Comparison of ENCODE assay signal across 11 mouse cellular contexts in the genomic region with DNA sequence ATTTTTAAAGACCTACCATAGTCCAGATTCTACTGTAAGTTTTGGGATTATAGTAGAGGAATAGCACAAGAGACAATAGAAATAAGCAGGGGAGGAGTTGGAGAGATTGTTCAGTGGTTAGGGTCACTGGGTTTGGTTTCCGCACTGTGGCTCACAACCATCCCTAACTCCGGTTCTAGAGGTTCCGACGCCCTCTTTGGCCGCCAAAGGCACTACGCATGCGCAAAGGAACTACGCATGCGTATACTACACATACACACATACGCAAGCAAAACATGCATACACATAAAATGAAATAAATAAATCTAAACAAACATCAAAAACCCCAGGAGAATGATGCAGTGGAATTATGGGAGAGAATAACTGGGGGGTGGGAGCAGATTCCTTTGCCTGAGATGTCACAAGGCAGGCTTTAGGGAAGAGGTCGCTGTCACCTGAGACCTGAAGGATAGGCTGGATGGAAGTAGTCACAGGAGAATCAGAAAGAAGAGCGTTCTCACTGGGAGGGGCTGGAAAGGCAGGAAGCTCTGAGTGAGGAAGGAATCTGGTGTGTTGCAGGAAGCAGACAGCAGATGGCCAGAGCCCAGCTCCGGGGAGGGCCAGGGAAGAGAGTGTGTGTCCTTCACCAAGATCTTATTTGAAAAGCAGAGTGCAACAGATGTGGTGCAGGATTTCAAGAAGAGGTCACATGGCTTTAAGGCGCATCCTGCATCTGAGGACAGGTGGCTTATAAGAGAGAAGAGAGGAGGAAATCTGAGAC. TPM values are rescaled to one million over a fixed set of nuclear protein-coding genes. Genes with fewer than 3 reads are reported as not detected.
DNase-seq lines count a peak whose midpoint lies in the region; ATAC-seq and TF ChIP-seq lines count a peak whose summit lies in the region.
"Had no signal": no experiment of that assay in that cellular context is flagged by ENCODE, and none has a peak within 500 bp of the region (broad histone marks: within the 10 kb centered on the region; RNA-seq: fewer than 3 reads in every experiment).

No protein-coding gene starts in this region.

- 77% methylated on average over 14 of the region's 14 CpGs for WGBS in heart, embryonic 10.5 days
- 78% methylated on average over 14 of the region's 14 CpGs for WGBS in lung, postnatal 0 days
- WGBS in intestine, embryonic 16.5 days: 80% methylated on average over 14 of the region's 14 CpGs

- H3K36me3 ChIP-seq in heart, embryonic 10.5 days: peaks cover 92% of the 10 kb centered on the region
- peaks cover 19% of the 10 kb centered on the region; the same call in 1 of the 2 replicates for H3K36me3 ChIP-seq in lung, postnatal 0 days (ENCODE audit: insufficient read depth, low read length)
- H3K36me3 ChIP-seq in intestine, embryonic 16.5 days (ENCODE audit: control insufficient read depth, insufficient read depth, low read length): no peaks in the 10 kb centered on the region; the same call in 1 of the 2 replicates

- H3K4me1 ChIP-seq in heart, embryonic 10.5 days: peaks cover 38% of the 10 kb centered on the region
- H3K4me1 ChIP-seq in lung, postnatal 0 days (ENCODE audit: insufficient read depth, low read depth, low read length): no peaks in the 10 kb centered on the region
- peaks cover 2% of the 10 kb centered on the region; the same call in 1 of the 2 replicates for H3K4me1 ChIP-seq in intestine, embryonic 16.5 days (ENCODE audit: control insufficient read depth, insufficient read depth, low read length)

- TF ChIP-seq CTCF in lung, postnatal 0 days (IDR thresholded peaks at IDR 0.05): peak; percentile 16; the same call in 1 of the 2 replicates

- DNase-seq in heart, embryonic 10.5 days (ENCODE audit: low spot score): no peak
- no peak for DNase-seq in heart, adult 8-10 months (ENCODE audit: low spot score)
- DNase-seq in lung, postnatal 0 days (ENCODE audit: low spot score): peak; percentile 46
- no peak for DNase-seq in lung, postnatal 25 days (ENCODE audit: low spot score)
- no peak for DNase-seq in c-Kit-positive CD71-positive TER-119-positive erythroid progenitor cells, embryonic 14.5 days (ENCODE audit: low spot score)
- DNase-seq: cerebellum, adult 11 months had no signal

- no peak overlapping the region for H3K9ac ChIP-seq in lung, postnatal 0 days (replicated peaks; ENCODE audit: low read depth)
- H3K9ac ChIP-seq in intestine, embryonic 16.5 days (ENCODE audit: low read depth, low read length): no peak overlapping the region
- H3K9ac ChIP-seq: heart, embryonic 15.5 days had no signal

- ATAC-seq in lung, postnatal 0 days: peak; percentile 59
- peak; percentile 50; the same call in 1 of the 2 replicates for ATAC-seq in intestine, embryonic 16.5 days
- ATAC-seq in erythroid progenitor cell, adult 5-6 weeks (replicated peaks; ENCODE audit: low FRiP score, poor library complexity, severe bottlenecking): no peak

- peak overlapping the region; percentile 18; the same call in 1 of the 2 replicates for H3K27ac ChIP-seq in heart, embryonic 10.5 days
- H3K27ac ChIP-seq in lung, postnatal 0 days (ENCODE audit: low read length): no peak overlapping the region
- H3K27ac ChIP-seq in intestine, embryonic 16.5 days (ENCODE audit: low read length): no peak overlapping the region
- H3K27ac ChIP-seq: macrophage had no signal

- H3K27me3 ChIP-seq in heart, embryonic 10.5 days (ENCODE audit: insufficient read depth, poor library complexity, severe bottlenecking): no peaks in the 10 kb centered on the region
- no peaks in the 10 kb centered on the region for H3K27me3 ChIP-seq in lung, postnatal 0 days (replicated peaks; ENCODE audit: insufficient read depth, low read length)
- H3K27me3 ChIP-seq in intestine, embryonic 16.5 days (replicated peaks; ENCODE audit: control insufficient read depth, insufficient read depth, low read length): no peaks in the 10 kb centered on the region
- H3K27me3 ChIP-seq: heart, embryonic 15.5 days had no signal

- no peaks in the 10 kb centered on the region for H3K9me3 ChIP-seq in heart, embryonic 10.5 days
- no peaks in the 10 kb centered on the region for H3K9me3 ChIP-seq in lung, postnatal 0 days (ENCODE audit: low read length)
- no peaks in the 10 kb centered on the region for H3K9me3 ChIP-seq in intestine, embryonic 16.5 days (ENCODE audit: control insufficient read depth, low read length)
- H3K9me3 ChIP-seq: heart, embryonic 15.5 days had no signal

- no peak overlapping the region for H3K4me2 ChIP-seq in lung, postnatal 0 days (replicated peaks; ENCODE audit: low read depth, low read length)
- H3K4me2 ChIP-seq in intestine, embryonic 16.5 days (ENCODE audit: low read depth, low read length): no peak overlapping the region
- H3K4me2 ChIP-seq: heart, embryonic 15.5 days had no signal

- TF ChIP-seq EP300 in lung, postnatal 0 days (IDR thresholded peaks at IDR 0.05): no peak

- no peak overlapping the region for H3K4me3 ChIP-seq in heart, embryonic 10.5 days
- H3K4me3 ChIP-seq in lung, postnatal 0 days (ENCODE audit: low read depth, low read length): no peak overlapping the region
- H3K4me3 ChIP-seq in intestine, embryonic 16.5 days (ENCODE audit: low read length): no peak overlapping the region
- H3K4me3 ChIP-seq: heart, embryonic 15.5 days had no signal

RNA-seq across cellular contexts. Expression of a gene that starts 19.0 kb away (rescaled TPM):
- polyA plus RNA-seq in heart, embryonic 10.5 days (2016; fragmentation: Nextera tagmentation; extraction: Ambion mirVana): 138 and 170 TPM in 2 replicates
- total RNA-seq in heart, adult 8-10 months (2022): 10 to 100 TPM; 12.3 to 13.6 (median 12.4) TPM
- 136 and 149 TPM in 2 replicates for polyA plus RNA-seq in lung, postnatal 0 days (2015; fragmentation: Nextera tagmentation; extraction: Ambion mirVana)
- polyA plus RNA-seq in intestine, embryonic 16.5 days (2015; fragmentation: Nextera tagmentation; extraction: Ambion mirVana): 103 and 110 TPM in 2 replicates
- 2.9 and 31.0 TPM in 2 replicates for total RNA-seq in erythroid progenitor cell, adult 5-6 weeks (2015; ENCODE audit: low replicate concordance)
- 3.0 TPM in 1 of 2 replicates, not detected in the other for total RNA-seq in erythroid progenitor cell, adult 5-6 weeks (2017; ENCODE audit: low replicate concordance)
- total RNA-seq: monocyte, adult 5-6 weeks had no signal

RNA-seq across cellular contexts. Expression of a gene that starts 56.3 kb away (rescaled TPM):
- 100 and 130 TPM in 2 replicates for polyA plus RNA-seq in heart, embryonic 10.5 days (2016; fragmentation: Nextera tagmentation; extraction: Ambion mirVana)
- total RNA-seq in heart, adult 8-10 months (2022): 10 to 100 TPM; 64.0 to 99.3 (median 73.2) TPM
- polyA plus RNA-seq in lung, postnatal 0 days (2015; fragmentation: Nextera tagmentation; extraction: Ambion mirVana): 49.6 and 54.4 TPM in 2 replicates
- polyA plus RNA-seq in intestine, embryonic 16.5 days (2015; fragmentation: Nextera tagmentation; extraction: Ambion mirVana): 28.7 and 32.4 TPM in 2 replicates
- 8.8 and 9.4 TPM in 2 replicates for total RNA-seq in erythroid progenitor cell, adult 5-6 weeks (2015; ENCODE audit: low replicate concordance)
- 19.9 and 23.1 TPM in 2 replicates for total RNA-seq in erythroid progenitor cell, adult 5-6 weeks (2017; ENCODE audit: low replicate concordance)
